Mouse (Mus musculus) urinary bladder, adult 18-20 months (tissue): Measurements from ENCODE around the gene Plekhm1.

Source experiments
- DNase-seq, 2 experiments: peaks; one replicate each; pipeline ENCODE4 v3.0.0; 2022; ENCODE audit warnings: low spot score in 2 of 2, mixed read lengths in 2 of 2

Gene Plekhm1

GRCm38 (mm10) chr11:103394604-103395003 is 17.9 kb downstream of the Plekhm1 start:
- no peak for DNase-seq

GRCm38 (mm10) chr11:103394025-103394424 is 18.5 kb downstream of the Plekhm1 start:
- no peak for DNase-seq

DNA sequence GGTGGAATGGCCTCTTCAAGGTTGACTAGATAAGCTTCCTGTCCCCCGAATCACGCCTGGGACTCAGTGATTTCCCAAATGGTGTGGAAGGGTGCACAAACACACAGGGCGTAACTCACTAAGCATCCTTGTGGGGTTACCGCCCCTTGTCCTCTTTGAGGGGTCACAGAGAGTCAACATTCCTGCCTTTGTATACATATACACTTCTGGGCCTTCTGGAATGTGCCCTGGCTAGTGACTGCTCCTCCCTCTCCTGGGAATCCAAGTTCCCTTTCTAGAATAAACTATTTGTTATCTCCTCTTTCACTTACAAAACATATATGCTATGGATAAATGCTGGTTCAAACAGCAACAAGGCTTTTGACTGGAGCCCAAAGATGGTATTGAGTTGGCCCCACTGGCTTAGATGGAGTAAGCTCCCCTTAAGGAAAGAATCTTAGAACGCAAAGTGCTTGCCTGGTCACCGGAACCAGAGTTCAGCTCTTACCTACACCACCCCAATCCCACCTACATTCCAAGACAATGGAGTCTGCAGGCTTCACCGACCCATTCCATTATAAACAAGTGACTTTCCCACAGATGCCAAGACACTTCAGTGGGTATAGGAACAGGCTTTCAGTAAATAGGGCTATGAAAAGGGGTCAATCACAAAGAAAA is 24.5 kb downstream of the Plekhm1 start:
- DNase-seq, result no peak

DNA sequence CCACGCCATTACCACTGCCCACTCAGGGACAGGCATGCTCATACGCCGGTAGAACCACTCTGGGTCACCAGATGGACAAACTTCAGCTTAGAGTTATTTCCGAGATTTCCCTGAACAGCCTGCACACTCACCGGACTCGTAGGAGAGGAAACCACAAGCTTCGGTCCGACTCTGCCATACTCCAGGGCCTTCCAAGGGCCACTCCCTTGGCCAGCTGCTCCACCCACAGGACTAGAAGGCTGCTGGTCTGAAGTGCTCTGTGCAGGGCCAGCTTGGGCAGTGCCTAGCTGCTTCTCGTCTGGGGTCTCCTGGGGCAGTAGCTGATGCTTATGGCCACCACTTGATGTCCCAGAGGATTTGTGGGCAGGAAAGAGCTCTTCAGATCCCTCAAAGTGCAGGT is 25.7 kb downstream of the Plekhm1 start:
- no peak for DNase-seq

DNA sequence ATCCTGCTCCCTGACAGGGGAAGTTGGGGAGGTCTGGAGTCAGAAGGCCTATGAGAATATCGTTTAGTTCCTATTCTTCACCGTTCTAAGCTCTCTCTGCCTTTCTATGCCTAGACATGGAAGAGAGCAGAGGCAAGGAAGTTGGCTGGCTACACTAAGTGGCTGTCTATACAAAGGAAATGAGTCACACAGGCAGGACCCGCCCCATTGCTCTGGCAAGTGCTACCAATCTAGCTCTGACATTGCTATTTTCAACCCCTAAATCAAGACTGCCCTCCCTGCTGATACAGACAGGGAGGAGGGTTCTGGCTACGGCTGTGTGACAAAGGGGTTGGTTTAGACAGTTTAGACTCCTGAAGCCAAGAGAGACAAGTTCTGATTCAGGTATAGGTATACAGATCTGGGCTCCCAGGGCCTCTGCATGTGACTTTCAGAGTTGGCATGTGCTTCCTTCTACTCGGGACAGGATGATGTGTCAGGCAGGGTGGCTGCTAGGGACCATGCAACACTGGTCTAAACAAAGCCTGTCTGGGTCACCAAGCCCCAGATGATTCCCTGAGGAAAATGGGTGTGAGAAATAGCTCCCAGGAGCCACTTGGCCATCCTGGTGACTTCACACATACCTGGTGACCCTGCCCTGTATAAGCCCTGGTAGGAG is 30.4 kb downstream of the Plekhm1 start:
- peak; percentile 54 to 81 for DNase-seq

DNA sequence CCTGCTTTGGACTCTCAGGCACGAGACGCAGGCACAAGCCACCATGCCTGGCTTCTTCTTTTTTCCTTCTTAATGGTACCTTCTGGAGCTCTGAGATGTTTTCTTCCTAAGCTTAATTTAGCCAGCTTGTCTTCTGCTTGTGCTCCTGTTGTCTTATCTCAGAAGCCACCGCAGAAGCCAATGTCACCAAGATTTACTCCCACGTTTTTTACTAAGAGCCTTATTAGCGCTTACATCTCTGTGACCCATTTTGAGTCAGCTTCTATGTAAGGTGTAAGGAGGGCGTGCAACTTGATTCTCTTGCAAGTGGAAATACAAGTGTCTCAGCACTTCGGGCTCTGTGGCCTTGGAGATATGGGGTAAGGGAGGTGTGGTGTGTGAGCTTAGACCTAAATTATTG is 31.0 kb downstream of the Plekhm1 start:
- DNase-seq, result no peak

DNA sequence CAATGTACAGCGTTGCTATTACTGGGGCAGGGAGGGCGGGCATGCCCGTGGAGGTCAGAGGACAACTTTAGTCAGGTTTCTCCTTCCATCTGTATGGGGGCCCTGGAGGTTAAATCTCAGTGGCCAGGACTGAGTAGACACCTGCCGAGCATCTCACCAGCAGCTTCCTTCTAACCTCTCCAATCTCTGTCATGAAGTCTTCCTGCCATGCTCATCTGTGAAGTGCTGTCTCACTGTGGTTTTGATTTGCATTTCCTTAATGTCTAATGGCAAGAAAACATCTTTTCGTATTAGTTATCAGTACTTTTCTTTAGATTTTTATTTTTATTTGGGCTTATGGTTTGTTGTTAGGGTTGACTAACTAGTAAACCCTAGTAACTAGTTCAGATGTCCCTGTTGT is 32.0 kb downstream of the Plekhm1 start:
- no peak for DNase-seq

DNA sequence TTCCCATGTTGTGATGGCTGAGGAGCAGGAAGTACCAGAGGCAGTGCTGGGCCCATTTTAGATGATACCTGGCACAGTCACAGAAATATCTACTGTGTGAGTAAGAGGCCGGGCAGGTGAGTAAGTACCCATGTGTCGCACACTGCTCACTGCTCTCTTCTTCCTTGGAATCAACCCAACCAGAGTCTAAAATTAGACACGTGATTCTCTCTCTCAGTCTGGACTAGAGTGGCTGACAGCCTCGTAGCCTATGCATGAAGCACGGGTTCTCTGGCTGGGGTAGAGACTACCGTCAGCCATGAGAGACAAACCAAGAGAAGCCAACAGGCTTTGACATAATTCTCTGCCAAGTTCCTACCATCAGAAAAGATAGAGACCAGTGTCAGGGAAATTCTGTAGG is 34.1 kb downstream of the Plekhm1 start:
- no peak for DNase-seq

- no peak for DNase-seq
Observed at GRCm38 (mm10) chr11:103375772-103376171, 36.7 kb downstream of the Plekhm1 start.

DNA sequence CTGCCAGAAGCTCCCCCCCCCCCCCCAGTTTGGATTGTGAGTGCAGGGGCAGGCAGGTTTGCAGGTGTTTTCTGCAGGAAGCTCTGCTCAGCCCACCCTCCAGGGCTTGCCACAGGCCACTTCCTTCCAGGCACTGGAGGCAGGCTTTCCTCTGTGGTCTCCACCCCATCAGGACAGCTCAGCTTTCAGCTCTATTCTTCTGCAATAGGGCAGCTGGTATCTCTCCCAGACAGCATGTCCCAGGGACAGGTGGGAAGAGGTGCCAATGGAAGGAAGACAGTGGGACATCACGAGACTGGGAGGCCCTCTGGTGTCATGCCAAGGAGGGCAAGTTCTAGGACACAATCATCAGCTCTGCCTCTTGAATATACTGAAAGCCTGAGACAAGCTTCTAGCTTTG is 37.2 kb downstream of the Plekhm1 start:
- no peak for DNase-seq

GRCm38 (mm10) chr11:103373922-103374321 is 38.6 kb downstream of the Plekhm1 start:
- DNase-seq, result no peak

GRCm38 (mm10) chr11:103372561-103372960 is 39.9 kb downstream of the Plekhm1 start:
- no peak for DNase-seq

- no peak for DNase-seq
Observed at GRCm38 (mm10) chr11:103372068-103372467, 40.4 kb downstream of the Plekhm1 start.

GRCm38 (mm10) chr11:103371222-103371539 is 41.3 kb downstream of the Plekhm1 start:
- DNase-seq, result no peak

DNA sequence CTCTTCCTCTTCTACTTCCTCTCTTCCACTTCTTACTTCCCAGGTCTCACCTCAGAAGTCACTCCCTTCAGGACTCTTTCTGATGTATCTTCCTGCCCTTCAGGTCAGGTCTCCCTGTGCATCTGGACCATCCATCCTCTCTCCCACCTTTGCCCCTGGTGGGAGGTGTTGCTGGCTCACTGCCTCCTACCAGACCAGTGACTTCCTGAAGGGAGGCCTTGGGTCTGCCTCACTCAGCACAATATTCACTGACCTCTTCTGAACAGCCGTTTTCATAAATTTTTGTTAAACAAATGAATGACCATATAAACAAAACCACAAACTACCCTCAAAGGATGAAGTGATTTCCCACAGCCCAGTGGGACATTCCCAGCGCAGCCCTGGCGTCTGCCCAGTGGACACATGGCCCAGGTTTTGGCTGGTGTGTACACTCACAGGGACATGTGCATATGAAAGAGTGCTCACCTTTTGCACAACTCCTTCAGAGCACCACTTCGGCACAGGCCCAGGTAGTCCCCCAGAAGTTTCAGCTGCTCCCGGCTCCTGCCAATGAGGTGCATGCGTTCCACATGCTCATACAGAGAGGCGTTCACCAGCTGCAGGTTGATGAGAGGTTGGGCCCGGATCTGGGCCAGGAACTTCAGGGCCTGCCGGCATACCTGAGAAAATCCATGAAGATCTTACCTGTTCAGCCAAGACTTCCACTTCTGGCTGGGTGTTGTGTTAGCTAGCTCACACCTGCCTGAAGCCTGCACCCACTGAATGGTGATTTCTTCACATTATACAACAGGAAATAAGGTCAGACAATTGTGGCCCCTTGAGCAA is 41.9 kb downstream of the Plekhm1 start:
- no peak for DNase-seq

DNA sequence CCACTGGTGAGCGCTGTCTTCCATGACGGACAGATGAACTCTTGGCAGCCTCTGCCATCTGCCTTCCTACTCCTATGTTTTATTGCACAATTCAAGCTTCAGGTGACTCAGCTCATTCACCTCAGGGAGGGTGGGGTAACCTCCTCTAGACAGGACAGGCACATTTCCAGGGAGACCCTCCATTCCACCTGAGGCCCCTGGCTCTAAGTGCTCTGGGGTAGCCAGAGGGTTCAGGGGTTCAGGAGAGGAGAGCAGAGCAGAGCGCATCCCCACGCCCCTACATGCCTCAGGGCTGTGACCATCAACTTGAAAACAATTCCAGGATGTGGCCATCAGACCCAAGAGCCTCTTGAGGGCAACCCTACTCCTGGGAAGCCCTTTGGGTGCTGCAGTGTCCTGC is 47.0 kb downstream of the Plekhm1 start:
- DNase-seq, result no peak

DNA sequence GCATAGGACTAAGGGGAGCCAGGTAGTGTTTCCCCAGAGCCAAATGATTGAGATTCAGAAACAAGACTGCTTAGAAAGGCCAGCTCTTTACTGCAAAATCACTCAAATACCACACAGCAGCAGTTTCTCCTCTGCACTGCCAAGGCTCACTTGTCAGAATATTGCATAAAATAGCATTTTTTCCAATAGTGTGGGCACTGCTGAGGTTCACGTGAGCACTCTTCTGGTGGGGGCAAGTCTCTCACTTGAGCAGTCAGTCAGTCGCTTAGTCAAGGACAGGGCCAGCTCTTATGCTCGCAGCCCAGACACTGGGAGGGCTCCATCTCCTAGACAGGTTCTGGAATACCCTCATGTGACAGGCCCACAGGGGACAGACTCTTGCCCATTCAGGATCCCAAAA is 47.5 kb downstream of the Plekhm1 start:
- DNase-seq, result no peak

DNA sequence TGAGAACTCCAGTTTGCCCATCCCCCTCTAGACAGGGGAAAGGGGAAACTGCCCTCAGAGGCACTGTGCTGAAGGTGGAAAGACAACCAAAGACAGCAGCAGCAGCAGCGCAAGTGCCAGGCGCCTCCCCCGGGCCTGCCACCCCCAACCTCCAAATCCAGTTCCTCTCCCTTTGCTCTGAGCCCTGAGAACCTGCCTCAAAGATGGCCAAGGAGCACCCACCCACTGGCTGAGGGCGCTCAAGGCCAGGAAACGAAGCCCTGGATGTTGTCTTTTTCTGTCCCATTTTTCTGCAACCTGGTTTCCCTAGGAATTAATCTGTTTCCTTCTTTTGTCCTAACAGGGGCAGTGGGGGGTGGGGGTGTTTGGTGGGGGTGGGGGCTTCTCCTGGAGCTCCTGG is 48.2 kb downstream of the Plekhm1 start:
- DNase-seq, result no peak

GRCm38 (mm10) chr11:103363214-103364148 is 49.0 kb downstream of the Plekhm1 start, which contains the start of gene Arhgap27:
TSS of gene Arhgap27 (minus strand) at chr11:103363692.
- DNase-seq, result peak; percentile 52 to 65

GRCm38 (mm10) chr11:103362521-103363181 is 49.8 kb downstream of the Plekhm1 start:
- DNase-seq, result peak in 1 of 2 experiments; percentile 51

DNA sequence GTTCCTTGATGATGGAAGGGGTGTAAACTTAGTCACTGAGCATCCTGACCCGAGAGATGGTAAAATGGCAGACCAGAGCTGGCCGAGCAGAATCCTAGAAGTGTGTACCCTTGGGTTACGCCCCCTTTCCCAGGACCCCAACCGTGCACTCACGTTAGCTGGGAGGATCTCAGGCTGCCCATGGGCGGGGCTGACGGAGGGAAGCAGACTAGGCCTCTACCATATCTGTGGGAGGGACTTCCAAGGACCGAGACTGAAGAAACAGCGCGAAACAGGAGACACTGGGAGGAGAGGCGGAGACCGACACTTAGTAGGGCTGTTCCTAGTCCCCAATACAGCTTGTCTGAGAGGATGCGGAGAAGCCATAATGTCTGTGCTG is 50.4 kb downstream of the Plekhm1 start:
- no peak for DNase-seq
